Mouse (Mus musculus) A20 (cell line): Measurements from ENCODE around the gene Lrrc8d.

ENCODE experiments used
- DNase-seq: peaks from one replicate; pipeline ENCODE4 v3.0.0-alpha.2; 2011; ENCODE audit warnings: low read depth, low spot score

Lrrc8d gene

DNA sequence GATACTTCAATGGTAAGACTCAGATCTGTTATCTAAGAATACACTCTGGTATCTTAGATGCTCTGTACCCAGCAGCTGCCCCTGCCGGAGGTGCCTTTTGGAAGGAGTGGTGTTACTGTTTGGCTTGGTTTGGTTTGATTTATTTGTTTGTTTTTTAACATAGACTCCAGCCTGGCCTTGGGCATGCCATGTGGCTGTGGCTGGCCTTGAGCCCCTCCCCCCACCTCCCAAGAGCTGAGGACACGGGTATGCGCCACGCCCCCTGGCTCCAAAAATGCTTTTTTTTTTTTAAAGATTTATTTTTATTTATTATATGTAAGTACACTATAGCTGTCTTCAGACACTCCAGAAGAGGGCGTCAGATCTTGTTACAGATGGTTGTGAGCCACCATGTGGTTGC, 65.6 kb downstream of the Lrrc8d start:
- no peak for DNase-seq

DNA sequence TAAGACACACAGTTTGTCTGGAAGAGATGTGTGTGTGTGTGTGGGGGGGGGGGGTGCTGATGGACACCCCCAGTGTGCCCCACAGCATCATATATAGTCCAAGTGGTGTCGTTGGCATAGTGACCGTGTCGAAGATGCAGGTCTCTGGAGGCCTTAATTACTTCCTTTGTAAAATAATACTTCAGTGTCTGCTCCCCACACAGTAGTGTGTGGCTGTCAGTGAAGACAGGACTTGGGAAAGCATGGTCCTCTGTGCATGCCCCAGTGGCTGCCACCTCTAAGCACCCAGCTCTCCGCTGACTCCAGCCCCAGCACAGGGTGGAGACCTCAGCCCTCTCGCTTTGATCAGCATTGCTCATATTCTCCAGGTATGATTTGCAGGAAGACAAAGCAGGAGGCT, 76.6 kb downstream of the Lrrc8d start:
- DNase-seq = no peak

- no peak for DNase-seq
Measured at GRCm38 (mm10) chr5:105776978-105777593, 77.3 kb downstream of the Lrrc8d start.

- no peak for DNase-seq
Measured at GRCm38 (mm10) chr5:105777645-105778044, 77.9 kb downstream of the Lrrc8d start.

DNA sequence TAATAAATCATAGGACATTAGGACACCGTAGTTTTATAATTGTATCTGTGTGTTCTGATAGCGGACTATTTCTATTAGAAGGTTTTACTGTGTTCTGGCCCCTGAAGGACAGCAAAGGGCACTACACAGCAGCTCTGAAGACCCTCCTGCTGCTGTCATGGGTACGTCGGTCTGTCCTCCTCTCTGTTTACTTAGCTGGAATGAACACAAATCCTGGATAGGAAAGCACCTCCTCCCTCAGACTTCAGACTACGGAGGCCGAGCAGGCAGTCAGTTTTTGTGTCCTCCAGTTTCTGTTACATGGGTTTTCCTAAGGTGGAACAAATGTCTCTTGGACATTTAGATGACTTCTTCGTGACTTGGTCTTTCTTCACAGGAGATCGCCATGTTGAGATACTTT, 78.4 kb downstream of the Lrrc8d start:
- DNase-seq = no peak

- DNase-seq = no peak
Measured at GRCm38 (mm10) chr5:105778723-105779122, 79.0 kb downstream of the Lrrc8d start.

- no peak for DNase-seq
Measured at GRCm38 (mm10) chr5:105779331-105779730, 79.6 kb downstream of the Lrrc8d start.

- DNase-seq = no peak
Measured at GRCm38 (mm10) chr5:105783848-105784247, 84.1 kb downstream of the Lrrc8d start.

- no peak for DNase-seq
Measured at GRCm38 (mm10) chr5:105784724-105785123, 85.0 kb downstream of the Lrrc8d start.

- no peak for DNase-seq
Measured at GRCm38 (mm10) chr5:105787577-105787976, 87.8 kb downstream of the Lrrc8d start.

- DNase-seq = no peak
Measured at GRCm38 (mm10) chr5:105789801-105790200, 90.0 kb downstream of the Lrrc8d start.

- DNase-seq = no peak
Measured at GRCm38 (mm10) chr5:105792331-105792801, 92.6 kb downstream of the Lrrc8d start.

GRCm38 (mm10) chr5:105792853-105793547, 93.2 kb downstream of the Lrrc8d start:
- peak; percentile 36 for DNase-seq

DNA sequence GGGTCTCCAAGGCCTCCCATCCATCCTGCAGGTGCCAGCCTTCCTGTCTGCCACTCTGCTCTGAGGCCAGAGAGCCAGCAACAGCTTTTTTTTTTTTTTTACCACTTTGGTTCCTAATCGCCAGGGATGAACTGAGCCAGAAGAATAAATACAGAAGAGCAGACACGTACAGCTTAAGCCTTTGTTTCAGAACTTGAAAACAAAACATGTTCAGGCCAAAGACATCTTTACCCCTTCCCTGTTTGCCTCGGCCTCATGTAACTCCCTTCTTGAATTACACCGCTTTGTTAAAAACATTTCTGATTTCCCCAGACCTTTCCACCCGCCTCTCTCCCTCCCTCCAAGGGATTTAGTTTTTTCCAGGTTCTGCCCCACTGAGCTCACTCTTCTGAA, 93.8 kb downstream of the Lrrc8d start:
- DNase-seq = no peak

DNA sequence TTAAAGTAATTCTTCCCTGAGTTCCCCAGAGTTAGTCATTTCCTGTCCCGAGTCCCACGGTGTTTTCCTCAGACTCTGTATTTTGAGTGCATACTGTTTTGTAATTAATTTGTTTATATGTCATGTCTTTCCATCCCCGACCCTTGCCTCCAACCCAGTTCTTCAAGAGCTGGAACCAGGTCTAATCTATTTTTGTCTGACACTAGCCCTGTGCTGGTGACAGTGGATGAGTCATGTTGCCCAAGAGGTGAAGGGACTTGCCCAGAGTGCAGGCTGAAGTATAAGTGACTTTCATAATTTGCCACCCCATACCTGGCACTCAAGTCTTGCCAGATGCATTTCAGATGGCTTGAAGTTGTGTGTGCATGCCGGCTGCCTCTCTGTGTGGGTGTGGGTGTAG, 98.7 kb downstream of the Lrrc8d start:
- DNase-seq = no peak

- DNase-seq = no peak
Measured at GRCm38 (mm10) chr5:105799850-105800635, 100.3 kb downstream of the Lrrc8d start.

DNA sequence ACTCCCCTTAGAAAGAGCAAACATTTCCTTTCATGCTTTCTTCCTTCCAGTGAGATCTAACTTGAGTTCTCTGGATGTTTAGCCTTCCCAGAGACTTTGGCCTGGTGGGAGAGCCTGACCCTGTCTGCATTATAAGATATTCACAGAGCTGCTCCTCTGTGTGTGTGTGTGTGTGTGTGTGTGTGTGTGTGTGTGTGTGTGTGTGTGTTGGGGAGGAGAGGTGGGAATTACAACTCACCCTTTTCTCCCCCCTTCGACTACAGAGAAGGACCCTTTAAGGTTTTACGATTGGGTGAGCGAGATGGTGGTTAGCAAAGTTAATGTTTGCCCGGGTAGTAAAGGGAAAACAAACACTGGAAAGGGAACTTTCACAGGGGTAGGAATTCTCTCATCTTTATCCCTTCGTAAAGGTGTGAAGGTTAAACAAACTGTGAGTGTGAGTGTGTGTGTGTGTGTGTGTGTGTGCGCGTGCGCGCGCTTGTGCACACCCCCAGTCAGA, 101.3 kb downstream of the Lrrc8d start:
- no peak for DNase-seq

DNA sequence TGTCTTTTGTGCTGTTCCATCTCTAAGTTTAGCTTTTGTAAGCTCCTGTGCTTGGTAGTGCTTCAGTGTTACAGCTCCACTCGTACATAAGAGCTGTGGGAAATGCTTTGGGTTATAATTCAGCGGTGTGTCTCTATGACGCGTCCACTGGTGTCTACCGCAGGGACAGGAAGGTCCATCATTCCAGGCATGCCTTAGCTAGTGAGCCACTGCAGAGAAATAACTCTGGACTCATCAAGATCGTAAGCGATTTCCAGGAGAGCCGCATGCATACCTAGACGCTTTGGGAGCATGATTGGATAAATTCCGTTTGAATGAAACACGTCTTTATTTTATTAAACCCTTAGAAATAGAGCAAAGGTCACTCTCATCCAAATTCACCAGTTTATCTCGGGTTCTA, 106.2 kb downstream of the Lrrc8d start:
- DNase-seq = no peak

- no peak for DNase-seq
Measured at GRCm38 (mm10) chr5:105807461-105807860, 107.7 kb downstream of the Lrrc8d start.

DNA sequence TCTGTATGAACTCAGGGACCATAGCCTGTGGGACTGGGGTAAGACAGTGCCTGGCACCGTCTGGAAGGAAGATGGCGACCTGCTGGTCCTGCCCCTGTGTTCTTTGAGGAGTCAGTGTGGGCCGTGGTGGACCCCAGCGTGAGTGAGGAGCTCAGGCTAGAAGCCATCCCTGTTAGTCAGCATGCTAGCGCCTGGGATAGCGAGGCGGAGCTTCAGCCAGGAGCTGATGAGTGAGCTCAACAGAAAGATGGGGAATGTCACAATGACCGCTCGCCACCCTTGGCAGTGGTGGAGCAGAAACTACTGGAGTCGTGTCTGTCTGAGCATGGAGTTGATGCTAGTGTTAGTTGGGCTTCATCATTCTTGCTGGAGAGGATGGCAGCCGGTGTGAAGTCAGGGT, 109.3 kb downstream of the Lrrc8d start:
- DNase-seq = no peak

GRCm38 (mm10) chr5:105813036-105813435, 113.3 kb downstream of the Lrrc8d start:
- no peak for DNase-seq

DNA sequence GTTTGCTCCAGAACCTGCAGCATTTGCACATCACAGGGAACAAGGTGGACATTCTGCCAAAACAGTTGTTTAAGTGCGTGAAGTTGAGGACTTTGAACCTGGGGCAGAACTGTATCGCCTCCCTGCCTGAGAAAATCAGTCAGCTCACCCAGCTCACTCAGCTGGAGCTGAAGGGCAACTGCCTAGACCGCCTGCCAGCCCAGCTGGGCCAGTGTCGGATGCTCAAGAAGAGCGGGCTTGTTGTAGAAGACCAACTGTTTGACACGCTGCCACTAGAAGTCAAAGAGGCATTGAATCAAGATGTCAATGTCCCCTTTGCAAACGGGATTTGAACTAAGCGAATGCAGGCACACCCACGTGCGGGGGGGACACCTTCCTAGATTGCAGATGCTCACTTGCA, 114.2 kb downstream of the Lrrc8d start:
- no peak for DNase-seq
